Mouse (Mus musculus): ENCODE measurements around the gene Cmtm2b.

DNA sequence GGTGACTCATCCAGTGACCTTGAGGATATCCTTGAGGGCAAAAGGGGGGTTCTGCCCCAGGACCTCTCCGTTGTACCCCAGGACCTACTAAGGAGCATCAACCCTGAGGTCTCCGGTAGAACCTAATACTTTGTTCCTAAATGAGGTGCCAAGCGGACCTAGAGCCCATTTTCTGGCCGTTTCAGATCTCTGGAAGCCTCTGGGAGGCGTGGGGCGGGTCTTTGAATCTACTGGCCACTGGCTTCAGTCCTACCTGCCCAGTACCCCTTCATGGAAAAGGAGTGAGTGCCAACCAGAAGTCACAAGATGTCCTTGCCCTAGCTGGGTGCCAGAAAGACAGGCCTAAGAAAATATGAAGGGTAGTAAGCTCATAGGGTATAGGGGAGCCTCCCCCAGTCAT lies 19.6 kb downstream of the Cmtm2b start:
- no peak for TF ChIP-seq CTCF (IDR thresholded peaks at IDR 0.05; ENCODE audit: extremely low read depth, insufficient read depth, insufficient read length, insufficient replicate concordance)
- no peak for TF ChIP-seq POLR2A (IDR thresholded peaks at IDR 0.05; ENCODE audit: low read depth, low read length)

Data from spleen, adult 2 months (tissue).